9 mouse cellular contexts compared by ENCODE assay signal in the genomic region with DNA sequence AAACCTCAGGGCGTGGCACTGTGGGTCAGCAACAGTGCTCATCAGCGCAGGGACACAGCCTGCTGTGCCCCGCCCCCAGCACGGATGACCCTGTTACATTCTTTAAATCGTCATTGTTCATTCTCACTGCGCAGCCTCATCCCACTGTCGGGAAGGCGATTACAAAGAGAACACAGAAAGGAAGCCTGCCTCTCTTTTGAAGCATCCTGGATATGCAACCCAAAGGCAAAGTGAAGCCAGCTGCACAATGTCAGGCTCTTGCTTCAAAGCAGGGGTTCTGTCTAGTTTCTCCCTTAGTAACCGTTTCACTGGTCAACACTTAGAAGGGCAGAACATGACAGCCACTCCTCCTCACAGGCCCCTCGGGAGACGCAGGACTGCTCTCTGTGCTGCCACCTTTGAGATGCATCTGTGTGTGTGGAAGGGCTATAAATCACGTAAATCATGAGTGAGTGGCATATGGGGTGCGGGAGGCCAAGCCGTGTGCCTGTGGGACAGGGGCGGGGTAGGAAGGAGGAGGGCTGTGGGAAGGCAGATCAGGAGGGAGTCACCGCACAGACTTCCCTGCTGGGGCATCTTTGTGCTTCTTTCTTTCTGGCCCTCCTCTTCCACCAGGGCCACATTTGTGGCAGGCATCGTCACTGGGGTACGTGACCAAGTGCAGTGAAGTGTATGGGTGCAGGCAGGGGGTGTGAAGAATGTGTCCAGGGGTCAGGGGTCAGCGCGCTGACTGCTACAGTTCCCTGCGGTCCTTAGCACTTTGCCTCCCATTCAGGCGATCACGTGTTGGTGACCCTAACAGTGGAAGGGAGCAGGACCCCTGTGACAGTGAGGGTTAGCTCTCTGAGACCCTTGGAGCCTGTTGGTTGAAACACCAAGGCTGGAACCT.
DNase-seq lines count a peak whose midpoint lies in the region; ATAC-seq and TF ChIP-seq lines count a peak whose summit lies in the region.
"Had no signal": no experiment of that assay in that cellular context is flagged by ENCODE, and none has a peak within 500 bp of the region (broad histone marks: within the 10 kb centered on the region; RNA-seq: fewer than 3 reads in every experiment).

No protein-coding gene starts in this region.

- TF ChIP-seq CTCF in liver, postnatal 0 days (IDR thresholded peaks at IDR 0.05; ENCODE audit: low read depth), result no peak

- no peak overlapping the region for H3K9ac ChIP-seq in forebrain, embryonic 12.5 days
- H3K9ac ChIP-seq in liver, embryonic 12.5 days, result no peak overlapping the region
- H3K9ac ChIP-seq in liver, postnatal 0 days (replicated peaks), result no peak overlapping the region
- H3K9ac ChIP-seq in limb, embryonic 13.5 days, result peak overlapping the region; percentile 13; the same call in 1 of the 2 replicates
- no peak overlapping the region for H3K9ac ChIP-seq in stomach, embryonic 15.5 days

- no peaks in the 10 kb centered on the region for H3K36me3 ChIP-seq in forebrain, embryonic 10.5 days (replicated peaks)
- H3K36me3 ChIP-seq in forebrain, embryonic 12.5 days (replicated peaks), result no peaks in the 10 kb centered on the region
- H3K36me3 ChIP-seq in liver, embryonic 12.5 days, result peaks cover 98% of the 10 kb centered on the region
- H3K36me3 ChIP-seq in liver, postnatal 0 days (replicated peaks; ENCODE audit: insufficient read depth, low read length), result peaks cover 45% of the 10 kb centered on the region
- no peaks in the 10 kb centered on the region for H3K36me3 ChIP-seq in limb, embryonic 13.5 days
- no peaks in the 10 kb centered on the region for H3K36me3 ChIP-seq in stomach, embryonic 15.5 days

- no peaks in the 10 kb centered on the region for H3K27me3 ChIP-seq in forebrain, embryonic 10.5 days (ENCODE audit: poor library complexity, severe bottlenecking)
- H3K27me3 ChIP-seq in forebrain, embryonic 12.5 days, result no peaks in the 10 kb centered on the region
- no peaks in the 10 kb centered on the region for H3K27me3 ChIP-seq in liver, embryonic 12.5 days (replicated peaks)
- no peaks in the 10 kb centered on the region for H3K27me3 ChIP-seq in liver, postnatal 0 days (ENCODE audit: insufficient read depth, low read length)
- H3K27me3 ChIP-seq in limb, embryonic 13.5 days, result peaks cover 6% of the 10 kb centered on the region
- H3K27me3 ChIP-seq in stomach, embryonic 15.5 days (replicated peaks), result no peaks in the 10 kb centered on the region

- 64% methylated on average over 23 of the region's 23 CpGs for WGBS in forebrain, embryonic 10.5 days
- WGBS in forebrain, embryonic 12.5 days, result 56% methylated on average over 23 of the region's 23 CpGs
- 67% methylated on average over 23 of the region's 23 CpGs for WGBS in liver, embryonic 12.5 days (ENCODE audit: insufficient replicate concordance)
- 66% methylated on average over 23 of the region's 23 CpGs for WGBS in liver, postnatal 0 days (ENCODE audit: insufficient replicate concordance)
- 39% methylated on average over 23 of the region's 23 CpGs for WGBS in limb, embryonic 13.5 days
- 30% methylated on average over 23 of the region's 23 CpGs for WGBS in stomach, embryonic 15.5 days

- peaks cover 49% of the 10 kb centered on the region for H3K4me1 ChIP-seq in forebrain, embryonic 10.5 days
- peaks cover 18% of the 10 kb centered on the region for H3K4me1 ChIP-seq in forebrain, embryonic 12.5 days
- peaks cover 62% of the 10 kb centered on the region for H3K4me1 ChIP-seq in liver, embryonic 12.5 days
- peaks cover 8% of the 10 kb centered on the region for H3K4me1 ChIP-seq in liver, postnatal 0 days (ENCODE audit: insufficient read depth)
- H3K4me1 ChIP-seq in limb, embryonic 13.5 days, result peaks cover 19% of the 10 kb centered on the region
- peaks cover 10% of the 10 kb centered on the region; the same call in 1 of the 2 replicates for H3K4me1 ChIP-seq in stomach, embryonic 15.5 days

- DNase-seq in forebrain, embryonic 10.5 days (ENCODE audit: extremely low spot score, low spot score), result no peak
- no peak for DNase-seq in liver, postnatal 0 days
- DNase-seq in adrenal gland, adult 2 months, result no peak
- DNase-seq in cerebellum, adult 11 months, result no peak

- no peak for TF ChIP-seq EP300 in liver, postnatal 0 days (IDR thresholded peaks at IDR 0.05; ENCODE audit: low read depth)

- H3K27ac ChIP-seq in forebrain, embryonic 10.5 days, result peak overlapping the region; percentile 67
- no peak overlapping the region for H3K27ac ChIP-seq in forebrain, embryonic 12.5 days
- 0 out of 2 replicates have a peak overlapping the region, but pooled peaks have one; percentile 24 for H3K27ac ChIP-seq in liver, embryonic 12.5 days
- no peak overlapping the region for H3K27ac ChIP-seq in liver, postnatal 0 days (ENCODE audit: low read depth)
- H3K27ac ChIP-seq in limb, embryonic 13.5 days, result no peak overlapping the region
- H3K27ac ChIP-seq in stomach, embryonic 15.5 days, result no peak overlapping the region
- H3K27ac ChIP-seq: left cerebral cortex, adult 2 months had no signal

- H3K9me3 ChIP-seq in forebrain, embryonic 10.5 days, result no peaks in the 10 kb centered on the region
- no peaks in the 10 kb centered on the region for H3K9me3 ChIP-seq in forebrain, embryonic 12.5 days
- H3K9me3 ChIP-seq in liver, embryonic 12.5 days (replicated peaks), result no peaks in the 10 kb centered on the region
- no peaks in the 10 kb centered on the region for H3K9me3 ChIP-seq in liver, postnatal 0 days (ENCODE audit: low read length)
- no peaks in the 10 kb centered on the region for H3K9me3 ChIP-seq in limb, embryonic 13.5 days
- no peaks in the 10 kb centered on the region for H3K9me3 ChIP-seq in stomach, embryonic 15.5 days

- ATAC-seq in forebrain, embryonic 12.5 days (ENCODE audit: low FRiP score), result no peak
- ATAC-seq in liver, embryonic 12.5 days, result no peak
- no peak for ATAC-seq in liver, postnatal 0 days
- no peak; the same call in 1 of the 2 replicates for ATAC-seq in limb, embryonic 13.5 days (ENCODE audit: low FRiP score, low read depth)
- peak; percentile 25; the same call in 1 of the 2 replicates for ATAC-seq in stomach, embryonic 15.5 days (ENCODE audit: insufficient read depth, low FRiP score, low read depth)

- no peak overlapping the region for H3K4me2 ChIP-seq in forebrain, embryonic 12.5 days
- H3K4me2 ChIP-seq in liver, embryonic 12.5 days, result no peak overlapping the region
- no peak overlapping the region for H3K4me2 ChIP-seq in liver, postnatal 0 days (ENCODE audit: low read depth, low read length)
- H3K4me2 ChIP-seq in limb, embryonic 13.5 days (replicated peaks), result 0 out of 2 replicates have a peak overlapping the region, but pooled peaks have one; percentile 19
- H3K4me2 ChIP-seq in stomach, embryonic 15.5 days, result peak overlapping the region; percentile 32

- no peak overlapping the region for H3K4me3 ChIP-seq in forebrain, embryonic 10.5 days
- no peak overlapping the region for H3K4me3 ChIP-seq in forebrain, embryonic 12.5 days (replicated peaks)
- no peak overlapping the region for H3K4me3 ChIP-seq in liver, embryonic 12.5 days
- H3K4me3 ChIP-seq in liver, postnatal 0 days (ENCODE audit: low read depth, low read length), result no peak overlapping the region
- H3K4me3 ChIP-seq in limb, embryonic 13.5 days, result no peak overlapping the region
- no peak overlapping the region for H3K4me3 ChIP-seq in stomach, embryonic 15.5 days (replicated peaks)
- H3K4me3 ChIP-seq: left cerebral cortex, adult 2 months had no signal

Comparison
In these comparisons a context has a peak if more than half of its experiments do, and no peak if none do; other contexts are left out.
1. H3K27ac ChIP-seq: peak in forebrain, embryonic 10.5 days (single experiment) and liver, embryonic 12.5 days (single experiment); none in forebrain, embryonic 12.5 days (single experiment), liver, postnatal 0 days (single experiment), limb, embryonic 13.5 days (single experiment) and stomach, embryonic 15.5 days (single experiment).
2. H3K4me2 ChIP-seq: peak in limb, embryonic 13.5 days (single experiment) and stomach, embryonic 15.5 days (single experiment); none in forebrain, embryonic 12.5 days (single experiment), liver, embryonic 12.5 days (single experiment) and liver, postnatal 0 days (single experiment).